Mouse (Mus musculus) lung, adult 2 months (tissue): Measurements from ENCODE around the gene Nav2.

Source experiments
- CTCF ChIP-seq: fragments of 200-500 bp; IDR thresholded peaks from 2 replicates; pipeline ENCODE4 v1.5.1; 2011; ENCODE audit warnings: mild to moderate bottlenecking, low read length, control low read depth; ENCODE audit not compliant: insufficient read depth
- POLR2A ChIP-seq: fragments of 200-500 bp; IDR thresholded peaks from 2 replicates; pipeline ENCODE4 v1.6.1; 2011; ENCODE audit warnings: low read depth, mild to moderate bottlenecking, control low read depth, low read length, borderline replicate concordance; ENCODE audit errors: extremely low read depth

- no peak for TF ChIP-seq CTCF
- no peak for TF ChIP-seq POLR2A
Measured at GRCm38 (mm10) chr7:49633375-49633956, 725.0 kb downstream of the Nav2 start.
